Mouse (Mus musculus) limb, embryonic 14.5 days (tissue): ENCODE results near the gene Plcb4. TPM values are rescaled to one million over a fixed set of nuclear protein-coding genes. Genes with fewer than 3 reads are reported as not detected.

Experiments
- ATAC-seq: fragments of 200-750 bp; cut with Nextera tagmentation; 2 replicates; pipeline ENCODE4 v1.8.0; 2017; ENCODE audit warnings: low read depth, moderate number of reproducible peaks, moderate TSS enrichment; ENCODE audit not compliant: low FRiP score
- DNase-seq: peaks from one replicate; pipeline ENCODE4 v3.0.0-alpha.2; 2015; ENCODE audit warnings: low spot score
- H3K27ac ChIP-seq: fragments of 300-500 bp; sonication (generic); replicated peaks from 2 replicates; pipeline ENCODE4 v1.5.1; 2014; ENCODE audit warnings: low read depth, mild to moderate bottlenecking, low read length, moderate library complexity, mixed read lengths
- H3K27me3 ChIP-seq: fragments of 300-500 bp; sonication (generic); 2 replicates; pipeline ENCODE4 v1.6.1; 2014; ENCODE audit warnings: low read length, mixed read lengths; ENCODE audit not compliant: control insufficient read depth, insufficient read depth
- H3K36me3 ChIP-seq: fragments of 300-500 bp; sonication (generic); 2 replicates; pipeline ENCODE4 v1.6.1; 2014; ENCODE audit warnings: mild to moderate bottlenecking, low read length, moderate library complexity, mixed read lengths; ENCODE audit not compliant: control insufficient read depth, insufficient read depth
- H3K4me1 ChIP-seq: fragments of 300-500 bp; sonication (generic); 2 replicates; pipeline ENCODE4 v1.6.1; 2014; ENCODE audit warnings: antibody characterized with exemption, low read length, mixed read lengths; ENCODE audit not compliant: control insufficient read depth, insufficient read depth
- H3K4me2 ChIP-seq: fragments of 300-500 bp; sonication (generic); replicated peaks from 2 replicates; pipeline ENCODE4 v1.6.1; 2014; ENCODE audit warnings: low read depth, mild to moderate bottlenecking, low read length, moderate library complexity; ENCODE audit not compliant: severe bottlenecking
- H3K4me3 ChIP-seq: fragments of 300-500 bp; sonication (generic); replicated peaks from 2 replicates; pipeline ENCODE4 v1.5.1; 2014; ENCODE audit warnings: low read length
- H3K9ac ChIP-seq: fragments of 300-500 bp; sonication (generic); 2 replicates; pipeline ENCODE4 v1.6.1; 2014; ENCODE audit warnings: mild to moderate bottlenecking, low read depth, low read length, moderate library complexity; ENCODE audit not compliant: severe bottlenecking
- H3K9me3 ChIP-seq: fragments of 300-500 bp; sonication (generic); 2 replicates; pipeline ENCODE4 v1.6.1; 2016; ENCODE audit warnings: low read length; ENCODE audit not compliant: control insufficient read depth
- POLR2A ChIP-seq: fragments of 200-500 bp; IDR thresholded peaks from 2 replicates; pipeline ENCODE4 v1.8.0; 2012; ENCODE audit warnings: inconsistent platforms, mild to moderate bottlenecking, moderate library complexity, borderline replicate concordance; ENCODE audit not compliant: insufficient read depth, insufficient read length; ENCODE audit errors: extremely low read depth
- WGBS: fragments of 180-500 bp; shearing (Covaris S2); extraction: QIAGEN DNeasy Blood & Tissue Kit; methylation state at CpG from one replicate; pipeline ENCODE4 v1.1.7; 2014; 5-methylcytosine and 5-hydroxymethylcytosine counted together
- polyA plus RNA-seq, 2 experiments: library from polyadenylated mRNA; depleted of rRNA in 1 of 2; stranded (reverse) in 1 of 2; unstranded in 1 of 2; fragments of >200 nt; fragmentation: Nextera tagmentation in 1 of 2; extraction: Ambion mirVana in 1 of 2; gene quantifications; 2 replicates each; pipeline versions ENCODE4 v1.2.1 to v1.2.3; 2012 to 2014

Plcb4 gene
- polyA plus RNA-seq, 2 experiments: 13.1 to 23.1 TPM

GRCm38 (mm10) chr2:135880269-135880760 lies 221.5 kb downstream of the Plcb4 start:
- H3K4me2 ChIP-seq: no peak overlapping the region
- TF ChIP-seq POLR2A: no peak
- DNase-seq (peak; percentile 78), ATAC-seq (peak; percentile 72)
- no peaks in the 10 kb centered on the region for H3K36me3 ChIP-seq
- no peaks in the 10 kb centered on the region for H3K27me3 ChIP-seq
- H3K27ac ChIP-seq: no peak overlapping the region
- 18% methylated on average over 6 of the region's 6 CpGs for WGBS
- no peak overlapping the region for H3K9ac ChIP-seq
- no peaks in the 10 kb centered on the region for H3K9me3 ChIP-seq
- peaks cover 6% of the 10 kb centered on the region for H3K4me1 ChIP-seq
- no peak overlapping the region for H3K4me3 ChIP-seq

DNA sequence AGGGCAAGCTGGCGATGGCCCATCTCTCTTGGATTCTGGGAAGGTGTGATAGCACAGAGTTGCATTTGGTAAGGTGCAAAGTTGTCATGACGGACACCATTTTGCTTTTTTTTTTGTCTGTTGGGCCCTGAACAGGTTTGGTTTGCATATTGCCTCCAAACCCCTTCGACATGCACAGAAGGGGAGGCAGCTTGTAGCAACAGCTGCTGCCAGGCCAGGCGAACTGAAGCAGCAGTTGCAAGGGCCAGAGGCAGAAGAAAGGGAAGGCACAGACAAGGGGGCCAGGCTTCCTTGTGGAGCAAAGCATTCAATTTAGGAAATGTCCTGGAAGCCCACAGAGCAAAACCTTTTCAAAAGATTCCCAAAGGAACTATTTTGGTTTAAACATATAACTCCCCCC lies 224.5 kb downstream of the Plcb4 start:
- ATAC-seq: no peak
- H3K27ac ChIP-seq: no peak overlapping the region
- no peaks in the 10 kb centered on the region for H3K27me3 ChIP-seq
- H3K4me3 ChIP-seq: no peak overlapping the region
- WGBS: 81% methylated on average over 4 of the region's 4 CpGs
- H3K9me3 ChIP-seq: no peaks in the 10 kb centered on the region
- peaks cover 12% of the 10 kb centered on the region for H3K4me1 ChIP-seq
- H3K9ac ChIP-seq: no peak overlapping the region
- no peak for TF ChIP-seq POLR2A
- DNase-seq: no peak
- no peaks in the 10 kb centered on the region for H3K36me3 ChIP-seq
- no peak overlapping the region for H3K4me2 ChIP-seq

DNA sequence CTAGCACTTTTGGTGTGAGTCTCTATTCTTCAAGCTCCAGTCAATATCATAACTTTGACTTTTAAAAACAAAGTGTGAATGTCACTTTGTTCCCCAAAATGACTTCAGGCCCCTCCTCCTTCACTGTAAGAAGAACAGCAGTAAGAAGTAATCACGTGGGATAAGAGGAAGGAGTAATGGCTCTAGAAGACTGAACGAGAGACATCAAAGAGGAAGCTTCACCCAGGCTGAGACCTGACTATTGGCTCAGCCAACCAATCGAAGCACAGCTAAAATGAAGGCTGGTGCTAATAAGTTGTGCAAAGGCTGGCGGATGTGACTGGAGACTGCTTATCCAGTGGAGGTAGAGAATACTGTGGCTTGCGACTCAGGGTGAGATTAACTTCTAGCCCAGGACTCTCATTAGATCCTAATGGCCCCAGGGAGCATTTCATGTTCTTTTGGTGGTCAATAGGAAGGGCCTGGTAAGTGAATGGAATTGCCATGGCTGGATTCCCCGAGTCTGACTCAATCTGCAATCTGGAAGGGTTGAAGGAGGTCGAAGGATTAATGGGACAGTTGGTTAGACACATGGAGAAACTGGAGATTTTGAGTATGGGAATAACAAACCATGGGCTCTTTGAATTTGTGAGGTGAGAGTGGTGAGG lies 225.8 kb downstream of the Plcb4 start:
- Histone ChIP-seq H3K9ac (no peak overlapping the region), H3K9me3 (no peaks in the 10 kb centered on the region), H3K4me2 (no peak overlapping the region), H3K27me3 (no peaks in the 10 kb centered on the region), H3K27ac (no peak overlapping the region), H3K4me1 (peaks cover 13% of the 10 kb centered on the region), H3K36me3 (no peaks in the 10 kb centered on the region), H3K4me3 (no peak overlapping the region)
- ATAC-seq (no peak), DNase-seq (no peak)
- WGBS: 69% methylated on average over 7 of the region's 7 CpGs
- TF ChIP-seq POLR2A: no peak

DNA sequence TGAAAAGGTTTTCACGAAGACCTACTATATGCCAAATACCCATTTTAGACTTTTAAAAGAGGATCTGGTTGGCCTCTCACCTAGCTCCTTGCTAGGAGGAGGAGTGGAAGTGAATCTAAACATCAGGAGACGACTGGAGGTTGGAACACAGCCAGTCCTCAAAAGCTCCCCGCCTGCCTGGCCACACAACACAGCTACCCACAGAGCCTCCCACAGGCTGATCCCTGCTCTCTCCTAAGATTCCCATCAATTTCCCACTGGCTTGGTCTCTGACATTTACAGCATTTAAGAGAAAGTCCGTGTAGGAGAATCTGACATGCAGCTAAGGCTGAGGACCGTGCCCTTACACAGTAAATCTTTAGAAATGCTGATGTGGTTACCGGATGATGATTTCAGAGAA lies 226.8 kb downstream of the Plcb4 start:
- H3K4me1 ChIP-seq: peaks cover 7% of the 10 kb centered on the region; the same call in 1 of the 2 replicates
- no peak overlapping the region for H3K9ac ChIP-seq
- WGBS: 53% methylated on average over 6 of the region's 6 CpGs
- H3K9me3 ChIP-seq: no peaks in the 10 kb centered on the region
- DNase-seq: no peak
- no peak overlapping the region for H3K27ac ChIP-seq
- H3K36me3 ChIP-seq: no peaks in the 10 kb centered on the region
- H3K4me2 ChIP-seq: no peak overlapping the region
- ATAC-seq: no peak
- no peak for TF ChIP-seq POLR2A
- no peaks in the 10 kb centered on the region for H3K27me3 ChIP-seq
- H3K4me3 ChIP-seq: no peak overlapping the region

DNA sequence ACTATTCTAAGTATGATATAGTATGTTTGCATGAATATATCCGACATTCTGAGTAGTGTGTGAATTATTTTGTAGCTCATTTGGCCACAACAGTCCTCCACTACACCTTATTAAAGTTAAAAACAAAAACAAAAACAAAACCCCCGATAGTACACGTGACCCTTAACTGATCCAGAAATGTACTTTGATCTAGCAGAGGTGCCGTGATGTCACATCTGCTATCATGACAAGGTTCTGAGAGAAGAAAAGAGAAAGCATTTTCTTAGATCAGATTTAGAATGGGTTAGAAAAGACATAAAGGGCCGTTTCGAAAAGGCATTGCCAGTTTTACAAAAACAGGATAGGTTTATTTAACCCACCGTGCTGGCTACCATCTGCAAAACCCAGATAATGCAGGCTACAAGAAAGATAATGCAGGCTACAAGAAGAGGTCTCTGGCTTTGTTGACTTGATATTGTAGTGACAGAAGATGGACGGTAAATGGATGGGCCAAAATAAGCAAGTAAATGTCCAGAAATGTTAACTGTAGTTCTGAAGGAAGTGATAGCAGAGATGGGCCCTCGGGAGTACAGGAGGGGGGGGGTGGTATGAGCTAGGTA lies 227.4 kb downstream of the Plcb4 start:
- ATAC-seq: no peak
- H3K27me3 ChIP-seq: no peaks in the 10 kb centered on the region

More for the DNA sequence above, 227.4 kb downstream of the Plcb4 start:
- Histone ChIP-seq H3K4me3 (no peak overlapping the region), H3K9me3 (no peaks in the 10 kb centered on the region), H3K27ac (no peak overlapping the region), H3K9ac (no peak overlapping the region), H3K4me1 (peaks cover 7% of the 10 kb centered on the region; the same call in 1 of the 2 replicates), H3K4me2 (no peak overlapping the region), H3K36me3 (no peaks in the 10 kb centered on the region)
- DNase-seq: no peak
- TF ChIP-seq POLR2A: no peak
- 86% methylated on average over 9 of the region's 9 CpGs for WGBS
